Mouse (Mus musculus): ENCODE measurements around the gene Zcchc3.

- TF ChIP-seq CTCF (IDR thresholded peaks at IDR 0.05) (no peak), EP300 (IDR thresholded peaks at IDR 0.05) (no peak)
Observed at GRCm38 (mm10) chr2:152446642-152447041, 31.8 kb upstream of the Zcchc3 start.

Measured in lung, postnatal 0 days (tissue).